Mouse (Mus musculus) cerebellum, postnatal 25 days (tissue): Measurements from ENCODE around the gene Fignl1.

Experiments used
- DNase-seq, 2 experiments: peaks; one replicate each; pipeline ENCODE4 v3.0.0; 2021; ENCODE audit warnings: mixed read lengths in 2 of 2

The Fignl1 gene

DNA sequence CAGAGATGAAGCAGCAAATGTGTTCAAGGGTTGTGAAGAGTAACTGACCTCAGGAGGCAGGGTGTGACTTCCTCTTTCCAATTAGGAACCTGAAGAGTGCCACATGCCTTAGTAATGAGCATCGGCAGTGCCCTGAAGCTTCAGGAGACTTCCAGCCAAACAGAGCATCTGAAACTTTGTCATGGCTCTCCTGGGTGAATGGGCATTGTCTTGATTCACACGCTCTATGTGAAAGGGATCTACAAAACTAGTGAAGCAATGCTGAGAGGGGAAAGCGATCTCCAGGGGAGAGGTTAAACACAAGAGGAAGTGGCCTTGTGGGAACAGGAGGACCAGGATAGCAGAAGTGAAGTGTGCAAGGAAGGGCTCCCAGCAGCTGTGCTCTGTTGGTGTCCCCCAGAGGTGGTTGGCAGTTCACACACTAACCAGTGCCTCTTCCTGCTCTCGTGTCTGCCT, 45.5 kb downstream of the Fignl1 start:
- no peak for DNase-seq

DNA sequence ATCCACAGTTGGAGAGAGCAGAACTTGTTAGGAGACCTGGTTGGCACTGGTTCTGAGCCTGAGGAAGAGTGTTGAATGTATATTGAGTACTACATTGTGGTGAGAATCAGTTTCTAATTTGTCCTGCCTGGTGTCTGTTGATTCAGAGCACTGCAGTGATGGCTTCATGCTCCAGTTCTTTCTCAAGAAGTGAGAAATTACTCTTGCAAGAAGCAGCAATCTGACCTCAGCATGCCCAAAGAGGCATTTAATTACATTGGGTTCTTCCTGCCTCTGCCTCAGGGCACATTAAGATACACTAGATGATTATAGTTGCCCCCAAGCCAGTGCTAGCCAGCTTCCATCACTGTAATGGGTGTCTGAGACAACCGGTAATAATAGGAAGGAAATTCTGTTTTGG, 49.9 kb downstream of the Fignl1 start:
- DNase-seq, result no peak

DNA sequence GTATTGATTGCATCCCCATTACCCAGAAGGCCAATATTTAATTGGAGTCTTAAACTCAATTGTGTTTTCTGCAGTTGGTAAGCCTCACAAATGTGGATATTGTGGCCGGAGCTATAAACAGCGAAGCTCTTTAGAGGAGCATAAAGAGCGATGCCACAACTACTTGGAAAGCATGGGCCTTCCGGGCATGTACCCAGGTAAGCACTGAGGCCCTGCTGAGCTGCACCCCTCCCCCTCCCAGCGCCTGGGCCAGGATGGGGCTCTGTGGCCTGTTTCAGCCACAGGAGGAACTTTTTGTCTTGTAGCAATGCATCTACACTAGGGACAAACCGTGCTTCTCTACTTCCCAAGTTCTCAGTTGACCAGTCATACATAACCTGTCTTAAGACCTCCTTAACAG, 50.6 kb downstream of the Fignl1 start:
- DNase-seq, result no peak

DNA sequence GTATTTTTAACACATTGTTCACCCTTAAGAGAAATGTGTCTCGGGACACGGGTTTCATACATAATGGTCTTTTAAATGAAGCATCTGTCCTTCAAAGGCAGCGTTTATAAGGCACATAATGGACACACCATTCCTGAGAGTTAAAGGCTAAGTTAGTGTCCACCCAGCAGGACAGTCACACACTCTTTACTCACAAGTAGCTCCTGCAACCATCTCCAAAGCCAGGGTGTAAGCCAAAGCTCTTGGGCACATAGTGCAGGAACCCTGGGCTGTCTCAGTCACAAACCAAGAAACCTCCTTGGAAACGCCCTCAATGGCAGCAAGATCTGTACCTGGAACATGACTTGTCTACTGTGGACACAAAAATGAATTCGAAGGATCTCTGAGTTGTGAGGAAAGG, 55.9 kb downstream of the Fignl1 start:
- DNase-seq, result no peak

DNA sequence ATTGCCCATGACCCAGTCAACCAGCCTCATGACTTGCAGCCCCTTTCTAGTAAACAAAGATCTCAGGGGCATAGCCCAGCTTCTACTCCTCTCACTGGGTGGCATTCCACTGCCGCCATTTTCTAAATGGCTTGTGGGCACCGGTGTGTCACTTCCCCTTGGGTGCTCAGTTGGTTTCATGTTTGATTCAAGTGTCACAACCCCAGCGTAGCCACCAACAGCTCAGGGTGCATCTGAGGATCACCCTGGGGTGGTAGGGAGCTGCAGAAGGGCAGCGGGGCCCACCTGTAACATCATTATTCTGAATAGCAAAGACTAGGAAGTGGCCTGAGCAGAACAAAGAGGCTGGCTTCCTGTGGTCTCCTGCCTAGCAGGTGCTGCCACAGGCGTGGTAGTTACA, 57.7 kb downstream of the Fignl1 start:
- DNase-seq, result no peak

DNA sequence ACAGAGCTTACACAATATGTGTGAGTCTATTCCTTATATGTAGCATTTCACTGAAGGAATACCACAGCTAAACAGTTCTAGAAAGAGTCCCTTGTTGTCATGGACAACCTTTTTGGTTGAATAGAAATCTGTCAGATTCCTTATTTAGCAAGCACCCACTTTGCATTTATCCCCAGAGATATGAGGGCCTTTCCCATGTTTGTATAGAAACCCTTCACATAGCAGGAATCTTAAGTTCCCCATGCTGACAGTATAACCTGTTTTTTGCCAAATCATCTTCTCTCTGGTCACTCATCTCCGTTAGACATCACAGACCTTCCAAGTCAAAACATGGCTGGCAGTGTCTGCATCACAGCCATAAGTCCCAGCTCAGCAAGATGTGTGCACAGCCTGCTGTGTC, 64.5 kb downstream of the Fignl1 start:
- no peak for DNase-seq

DNA sequence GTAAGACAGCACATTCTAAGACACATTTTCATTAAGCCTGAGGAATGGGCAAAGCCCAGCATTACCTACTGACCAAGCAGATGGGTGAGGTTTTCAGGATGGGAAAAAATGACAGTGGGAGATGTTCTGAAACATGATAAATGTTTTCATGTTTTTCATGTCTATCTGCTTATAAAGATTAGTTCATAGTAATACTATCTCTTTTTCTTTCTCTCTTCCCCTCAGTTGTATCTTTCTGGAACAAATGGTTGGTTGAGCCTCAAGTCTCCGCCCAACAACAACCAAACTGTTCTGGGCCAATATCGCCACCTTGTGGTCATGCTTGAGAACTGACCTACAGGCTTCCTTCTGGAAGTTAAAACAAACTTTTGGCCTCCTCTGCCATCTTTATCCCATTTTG, 66.1 kb downstream of the Fignl1 start:
- no peak for DNase-seq

DNA sequence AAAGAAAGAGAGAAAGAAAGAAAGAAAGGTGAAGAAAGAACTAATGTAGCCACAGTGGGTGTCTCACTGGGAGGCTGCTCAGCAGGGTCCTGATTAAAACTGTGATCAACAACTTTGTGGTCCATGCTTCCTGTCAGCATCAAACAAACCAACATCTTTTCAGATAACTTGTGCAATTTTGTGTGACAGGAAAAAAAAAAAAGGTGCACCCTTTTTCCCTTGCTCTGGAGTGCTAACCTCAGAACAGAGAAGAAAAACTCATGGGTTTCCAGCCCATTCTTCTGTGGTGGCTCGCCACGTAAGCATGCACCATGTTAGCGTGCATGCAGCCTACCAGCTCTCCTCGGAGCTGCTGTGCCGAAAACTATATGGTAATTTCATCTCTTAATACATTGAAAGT, 67.2 kb downstream of the Fignl1 start:
- no peak for DNase-seq

DNA sequence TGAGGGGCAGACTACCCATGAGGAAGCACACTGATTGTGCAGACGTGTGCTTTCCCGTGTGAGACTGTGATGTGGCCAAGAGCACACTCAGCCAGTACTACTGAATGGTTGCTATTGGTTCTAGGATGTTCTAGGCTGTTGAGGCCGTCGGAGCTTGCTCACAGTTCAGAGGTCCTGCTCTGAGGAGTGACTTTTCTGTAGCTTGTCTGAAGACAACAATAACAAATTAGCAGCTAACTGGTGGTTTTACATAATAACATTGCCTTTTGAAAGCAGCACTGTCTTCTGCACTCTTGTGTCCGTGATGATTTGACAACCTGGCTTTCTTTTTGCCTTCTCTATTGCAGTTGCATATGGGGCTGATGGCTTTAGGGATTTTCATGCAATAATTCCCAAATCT, 68.2 kb downstream of the Fignl1 start:
- no peak for DNase-seq

DNA sequence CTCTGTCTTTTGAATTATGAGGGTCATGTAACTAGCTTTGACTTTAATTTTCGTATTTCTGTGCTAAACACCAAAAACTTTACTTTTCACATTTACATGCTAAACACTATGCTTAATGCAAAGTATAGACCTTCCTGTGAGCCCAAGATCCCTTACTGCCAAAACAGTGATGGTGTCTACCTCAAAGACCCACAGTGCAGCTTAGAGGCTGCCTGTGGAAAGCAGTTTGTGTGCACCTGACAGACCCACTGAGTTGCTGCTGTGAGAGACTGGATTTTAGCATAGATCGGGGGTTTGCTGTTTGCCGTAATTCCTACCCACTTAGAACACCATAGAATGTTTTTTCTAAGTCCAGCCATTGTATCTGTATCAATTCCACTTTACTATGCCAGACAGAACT, 69.7 kb downstream of the Fignl1 start:
- DNase-seq, result no peak

DNA sequence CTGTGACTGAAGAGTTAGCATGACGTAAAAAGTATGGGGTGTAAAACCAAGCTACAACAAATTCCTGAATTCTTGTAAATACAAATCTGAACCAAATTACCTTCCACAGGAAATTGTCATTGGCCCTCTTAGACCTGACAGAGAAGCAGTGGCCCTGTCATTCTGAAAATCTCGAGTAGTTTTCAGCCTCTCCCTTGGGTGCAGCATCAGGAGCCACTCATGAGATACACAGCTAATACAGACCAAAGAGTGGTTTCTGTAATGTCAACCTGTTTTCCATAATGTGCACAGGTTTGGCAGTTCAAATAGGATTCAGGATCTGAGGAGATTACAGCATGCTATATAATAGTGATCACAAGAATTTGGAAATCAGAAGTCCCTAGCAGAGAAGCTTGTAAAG, 71.2 kb downstream of the Fignl1 start:
- no peak for DNase-seq
